Mouse (Mus musculus): ENCODE results near the gene Gnai2. TPM values are rescaled to one million over a fixed set of nuclear protein-coding genes. Genes with fewer than 3 reads are reported as not detected.

Gnai2 gene
- polyA plus RNA-seq, 1 experiment from 2014 or later: 394 TPM

- Histone ChIP-seq H3K27me3 (peaks cover 14% of the 10 kb centered on the region), H3K36me3 (no peaks in the 10 kb centered on the region), H3K4me3 (no peak overlapping the region), H3K9me3 (no peaks in the 10 kb centered on the region), H3K9ac (no peak overlapping the region), H3K4me2 (no peak overlapping the region), H3K27ac (no peak overlapping the region), H3K4me1 (peaks cover 21% of the 10 kb centered on the region)
- WGBS: 79% methylated on average over 3 of the region's 3 CpGs
- ATAC-seq (ENCODE audit: insufficient number of reproducible peaks, low FRiP score, low TSS enrichment, low read depth): no peak
Measured at GRCm38 (mm10) chr9:107668916-107669315, 33.7 kb upstream of the Gnai2 start.

- Histone ChIP-seq H3K36me3 (no peaks in the 10 kb centered on the region), H3K9me3 (no peaks in the 10 kb centered on the region), H3K4me1 (peaks cover 21% of the 10 kb centered on the region), H3K4me3 (no peak overlapping the region), H3K9ac (no peak overlapping the region), H3K4me2 (no peak overlapping the region; the same call in 1 of the 2 replicates), H3K27me3 (peaks cover 14% of the 10 kb centered on the region), H3K27ac (no peak overlapping the region)
- WGBS: 43% methylated on average over 8 of the region's 8 CpGs
- no peak for ATAC-seq (ENCODE audit: insufficient number of reproducible peaks, low FRiP score, low TSS enrichment, low read depth)
Measured at GRCm38 (mm10) chr9:107668011-107668410, 32.8 kb upstream of the Gnai2 start.

- Histone ChIP-seq H3K9ac (peak overlapping the region; percentile 37; the same call in 1 of the 2 replicates), H3K4me1 (peaks cover 21% of the 10 kb centered on the region), H3K9me3 (no peaks in the 10 kb centered on the region), H3K27me3 (peaks cover 14% of the 10 kb centered on the region), H3K27ac (0 out of 2 replicates have a peak overlapping the region, but pooled peaks have one; percentile 57), H3K4me3 (peak overlapping the region; percentile 49), H3K4me2 (peak overlapping the region; percentile 92), H3K36me3 (no peaks in the 10 kb centered on the region)
- 0% methylated on average over 24 of the region's 24 CpGs for WGBS
- ATAC-seq (ENCODE audit: insufficient number of reproducible peaks, low FRiP score, low TSS enrichment, low read depth): peak; percentile 88
Measured at GRCm38 (mm10) chr9:107667219-107667618, 32.1 kb upstream of the Gnai2 start.

GRCm38 (mm10) chr9:107666751-107667205, 31.6 kb upstream of the Gnai2 start:
- under 1% methylated on average over 30 of the region's 30 CpGs for WGBS

GRCm38 (mm10) chr9:107665308-107665707, 30.1 kb upstream of the Gnai2 start:
- Histone ChIP-seq H3K27me3 (peaks cover 14% of the 10 kb centered on the region), H3K4me3 (no peak overlapping the region), H3K4me1 (peaks cover 27% of the 10 kb centered on the region), H3K27ac (no peak overlapping the region), H3K36me3 (no peaks in the 10 kb centered on the region), H3K9me3 (no peaks in the 10 kb centered on the region), H3K4me2 (no peak overlapping the region), H3K9ac (no peak overlapping the region)
- no peak for ATAC-seq (ENCODE audit: insufficient number of reproducible peaks, low FRiP score, low TSS enrichment, low read depth)
- WGBS: 80% methylated on average over 7 of the region's 7 CpGs

More at GRCm38 (mm10) chr9:107666751-107667205, 31.6 kb upstream of the Gnai2 start:
- Histone ChIP-seq H3K9ac (peak overlapping the region; percentile 37; the same call in 1 of the 2 replicates), H3K9me3 (no peaks in the 10 kb centered on the region), H3K27me3 (peaks cover 14% of the 10 kb centered on the region), H3K4me1 (peaks cover 21% of the 10 kb centered on the region), H3K27ac (0 out of 2 replicates have a peak overlapping the region, but pooled peaks have one; percentile 57), H3K4me3 (peak overlapping the region; percentile 49), H3K4me2 (peak overlapping the region; percentile 92), H3K36me3 (no peaks in the 10 kb centered on the region)
- ATAC-seq (ENCODE audit: insufficient number of reproducible peaks, low FRiP score, low TSS enrichment, low read depth): no peak

GRCm38 (mm10) chr9:107663525-107663924, 28.4 kb upstream of the Gnai2 start:
- Histone ChIP-seq H3K9me3 (no peaks in the 10 kb centered on the region), H3K4me2 (no peak overlapping the region), H3K9ac (no peak overlapping the region), H3K36me3 (no peaks in the 10 kb centered on the region), H3K27ac (no peak overlapping the region), H3K4me1 (peaks cover 37% of the 10 kb centered on the region), H3K4me3 (no peak overlapping the region), H3K27me3 (peaks cover 14% of the 10 kb centered on the region)
- WGBS: 71% methylated on average over 9 of the region's 9 CpGs
- no peak for ATAC-seq (ENCODE audit: insufficient number of reproducible peaks, low FRiP score, low TSS enrichment, low read depth)

- Histone ChIP-seq H3K4me2 (no peak overlapping the region), H3K27me3 (peaks cover 14% of the 10 kb centered on the region), H3K9ac (no peak overlapping the region), H3K9me3 (no peaks in the 10 kb centered on the region), H3K36me3 (no peaks in the 10 kb centered on the region), H3K27ac (no peak overlapping the region), H3K4me3 (no peak overlapping the region), H3K4me1 (peaks cover 28% of the 10 kb centered on the region)
- ATAC-seq (ENCODE audit: insufficient number of reproducible peaks, low FRiP score, low TSS enrichment, low read depth): no peak
- WGBS: 82% methylated on average over 8 of the region's 8 CpGs
Measured at GRCm38 (mm10) chr9:107662342-107662741, 27.2 kb upstream of the Gnai2 start.

GRCm38 (mm10) chr9:107660777-107661176, 25.6 kb upstream of the Gnai2 start:
- H3K4me2 ChIP-seq: no peak overlapping the region
- H3K4me3 ChIP-seq: no peak overlapping the region
- H3K4me1 ChIP-seq: peaks cover 16% of the 10 kb centered on the region
- WGBS: 40% methylated on average over 3 of the region's 3 CpGs
- no peaks in the 10 kb centered on the region for H3K36me3 ChIP-seq
- no peak overlapping the region for H3K9ac ChIP-seq
- H3K27me3 ChIP-seq: peaks cover 4% of the 10 kb centered on the region
- H3K27ac ChIP-seq: no peak overlapping the region
- H3K9me3 ChIP-seq: no peaks in the 10 kb centered on the region
- no peak for ATAC-seq (ENCODE audit: insufficient number of reproducible peaks, low FRiP score, low TSS enrichment, low read depth)

GRCm38 (mm10) chr9:107659961-107660360, 24.8 kb upstream of the Gnai2 start:
- 79% methylated on average over 3 of the region's 3 CpGs for WGBS
- no peak overlapping the region for H3K9ac ChIP-seq
- no peak for ATAC-seq (ENCODE audit: insufficient number of reproducible peaks, low FRiP score, low TSS enrichment, low read depth)
- H3K27ac ChIP-seq: peak overlapping the region; percentile 8; the same call in 1 of the 2 replicates
- H3K27me3 ChIP-seq: no peaks in the 10 kb centered on the region
- H3K4me3 ChIP-seq: no peak overlapping the region
- H3K4me2 ChIP-seq: no peak overlapping the region
- peaks cover 16% of the 10 kb centered on the region for H3K4me1 ChIP-seq
- no peaks in the 10 kb centered on the region for H3K9me3 ChIP-seq
- H3K36me3 ChIP-seq: no peaks in the 10 kb centered on the region

GRCm38 (mm10) chr9:107659551-107659950, 24.4 kb upstream of the Gnai2 start:
- Histone ChIP-seq H3K36me3 (no peaks in the 10 kb centered on the region), H3K4me2 (no peak overlapping the region), H3K9me3 (no peaks in the 10 kb centered on the region), H3K4me1 (peaks cover 16% of the 10 kb centered on the region), H3K27me3 (no peaks in the 10 kb centered on the region), H3K4me3 (no peak overlapping the region), H3K27ac (peak overlapping the region; percentile 8; the same call in 1 of the 2 replicates), H3K9ac (no peak overlapping the region)
- WGBS: 66% methylated on average over 10 of the region's 10 CpGs
- no peak for ATAC-seq (ENCODE audit: insufficient number of reproducible peaks, low FRiP score, low TSS enrichment, low read depth)

GRCm38 (mm10) chr9:107658096-107658495, 22.9 kb upstream of the Gnai2 start:
- Histone ChIP-seq H3K27ac (no peak overlapping the region), H3K4me1 (peaks cover 16% of the 10 kb centered on the region), H3K4me3 (no peak overlapping the region), H3K9ac (no peak overlapping the region), H3K9me3 (no peaks in the 10 kb centered on the region), H3K4me2 (no peak overlapping the region), H3K36me3 (no peaks in the 10 kb centered on the region), H3K27me3 (no peaks in the 10 kb centered on the region)
- no peak for ATAC-seq (ENCODE audit: insufficient number of reproducible peaks, low FRiP score, low TSS enrichment, low read depth)
- WGBS: 80% methylated on average over 6 of the region's 6 CpGs

- 84% methylated on average over 5 of the region's 5 CpGs for WGBS
- no peak overlapping the region for H3K4me2 ChIP-seq
- H3K9me3 ChIP-seq: no peaks in the 10 kb centered on the region
- H3K27ac ChIP-seq: no peak overlapping the region
- no peaks in the 10 kb centered on the region for H3K27me3 ChIP-seq
- ATAC-seq (ENCODE audit: insufficient number of reproducible peaks, low FRiP score, low TSS enrichment, low read depth): no peak
- H3K9ac ChIP-seq: no peak overlapping the region
- no peak overlapping the region for H3K4me3 ChIP-seq
- peaks cover 17% of the 10 kb centered on the region for H3K4me1 ChIP-seq
- H3K36me3 ChIP-seq: no peaks in the 10 kb centered on the region
Measured at GRCm38 (mm10) chr9:107657144-107657543, 22.0 kb upstream of the Gnai2 start.

- ATAC-seq (ENCODE audit: insufficient number of reproducible peaks, low FRiP score, low TSS enrichment, low read depth): no peak
- WGBS: 71% methylated on average over 4 of the region's 4 CpGs
- Histone ChIP-seq H3K9ac (no peak overlapping the region), H3K9me3 (no peaks in the 10 kb centered on the region), H3K36me3 (no peaks in the 10 kb centered on the region), H3K4me1 (peaks cover 30% of the 10 kb centered on the region), H3K27me3 (no peaks in the 10 kb centered on the region), H3K4me2 (no peak overlapping the region), H3K27ac (no peak overlapping the region), H3K4me3 (no peak overlapping the region)
Measured at GRCm38 (mm10) chr9:107654585-107654984, 19.4 kb upstream of the Gnai2 start.
